Mouse (Mus musculus) skeletal muscle tissue, adult 2 months (tissue): ENCODE data around the gene Xirp1.

Experiments
- DNase-seq: peaks from one replicate; pipeline ENCODE4 v3.0.0-alpha.2; 2012; ENCODE audit warnings: low read depth, low spot score

Xirp1 gene

GRCm38 (mm10) chr9:120023086-120023811, at the start of gene Xirp1:
Xirp1 (minus strand) TSS chr9:120023598.
- peak; percentile 76 for DNase-seq

GRCm38 (mm10) chr9:120073169-120073568, 49.8 kb upstream of the Xirp1 start:
- peak; percentile 71 for DNase-seq

- no peak for DNase-seq
Measured at GRCm38 (mm10) chr9:120071251-120071650, 47.9 kb upstream of the Xirp1 start.

- DNase-seq = no peak
Measured at GRCm38 (mm10) chr9:120069779-120070178, 46.4 kb upstream of the Xirp1 start, which contains the start of gene Cx3cr1. Cx3cr1 (minus strand) TSS chr9:120069879.

GRCm38 (mm10) chr9:120068047-120068446, 44.6 kb upstream of the Xirp1 start:
- DNase-seq = no peak

GRCm38 (mm10) chr9:120067609-120068008, 44.2 kb upstream of the Xirp1 start:
- no peak for DNase-seq

- no peak for DNase-seq
Measured at GRCm38 (mm10) chr9:120064317-120064716, 40.9 kb upstream of the Xirp1 start.

GRCm38 (mm10) chr9:120058730-120059129, 35.3 kb upstream of the Xirp1 start:
- peak; percentile 31 for DNase-seq

- DNase-seq = no peak
Measured at GRCm38 (mm10) chr9:120056201-120056600, 32.8 kb upstream of the Xirp1 start.

GRCm38 (mm10) chr9:120054545-120055277, 31.3 kb upstream of the Xirp1 start:
- no peak for DNase-seq

- DNase-seq = no peak
Measured at GRCm38 (mm10) chr9:120049407-120049806, 26.0 kb upstream of the Xirp1 start.

- no peak for DNase-seq
Measured at GRCm38 (mm10) chr9:120048495-120048894, 25.1 kb upstream of the Xirp1 start.

- DNase-seq = no peak
Measured at GRCm38 (mm10) chr9:120043115-120043514, 19.7 kb upstream of the Xirp1 start.

- no peak for DNase-seq
Measured at GRCm38 (mm10) chr9:120037414-120037813, 14.0 kb upstream of the Xirp1 start.

GRCm38 (mm10) chr9:120034375-120034774, 11.0 kb upstream of the Xirp1 start:
- no peak for DNase-seq

GRCm38 (mm10) chr9:120032710-120033109, 9.3 kb upstream of the Xirp1 start:
- DNase-seq = no peak

GRCm38 (mm10) chr9:120030421-120030820, 7.0 kb upstream of the Xirp1 start:
- no peak for DNase-seq

GRCm38 (mm10) chr9:120029880-120030279, 6.5 kb upstream of the Xirp1 start:
- no peak for DNase-seq

- DNase-seq = peak; percentile 86
Measured at GRCm38 (mm10) chr9:120027401-120028151, 4.2 kb upstream of the Xirp1 start.

GRCm38 (mm10) chr9:120024625-120025024, 1.2 kb upstream of the Xirp1 start:
- DNase-seq = peak; percentile 59

GRCm38 (mm10) chr9:120024171-120024570, 773 bp upstream of the Xirp1 start:
- peak; percentile 90 for DNase-seq

- no peak for DNase-seq
Measured at GRCm38 (mm10) chr9:120021164-120021563, 2.2 kb downstream of the Xirp1 start.
